In the genomic region with DNA sequence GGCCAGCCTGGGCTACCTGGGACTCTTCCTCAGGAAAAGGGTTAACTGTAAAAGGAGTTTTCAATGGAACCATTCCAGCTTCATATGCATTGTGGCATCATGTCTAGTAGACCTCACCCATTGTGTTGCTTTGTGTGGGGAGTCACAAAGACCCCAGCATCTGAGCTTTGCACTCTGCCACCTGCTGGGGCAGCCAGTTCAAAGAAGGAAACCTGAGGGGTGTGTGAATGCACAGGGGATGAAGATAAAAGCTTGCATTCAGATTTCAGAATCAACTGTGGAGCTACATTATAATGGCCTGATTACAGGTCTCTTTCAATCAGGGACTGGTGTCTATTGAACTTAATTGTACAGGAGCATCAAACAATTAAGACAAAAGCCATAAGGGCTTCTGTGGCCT, we compare ENCODE assay signal across 23 mouse cellular contexts.
"Had no signal": no experiment of that assay in that cellular context is flagged by ENCODE, and none has a peak within 500 bp of the region (broad histone marks: within the 10 kb centered on the region; RNA-seq: fewer than 3 reads in every experiment).

No protein-coding gene starts in this region.

- H3K4me2 ChIP-seq: heart, embryonic 11.5 days; heart, embryonic 13.5 days; heart, embryonic 15.5 days; hindbrain, embryonic 13.5 days; hindbrain, embryonic 15.5 days; limb, embryonic 13.5 days; limb, embryonic 15.5 days had no signal

- H3K27me3 ChIP-seq: hindbrain, embryonic 13.5 days; hindbrain, embryonic 15.5 days; limb, embryonic 13.5 days; limb, embryonic 15.5 days had no signal

- ATAC-seq: hindbrain, postnatal 0 days; intestine, embryonic 16.5 days had no signal

- H3K4me1 ChIP-seq: hindbrain, embryonic 15.5 days had no signal

- H3K27ac ChIP-seq: heart, adult 2 months; heart, embryonic 13.5 days; heart, embryonic 15.5 days; hindbrain, embryonic 13.5 days; hindbrain, embryonic 15.5 days; hindbrain, postnatal 0 days; layer of hippocampus, adult 2 months; limb, embryonic 13.5 days; limb, embryonic 15.5 days had no signal

- DNase-seq: gastrocnemius, postnatal 14 days; gastrocnemius, postnatal 36 days; heart, adult 11 months; heart, adult 2 months; heart, postnatal 14 days; heart, postnatal 36 days; kidney, adult 11 months; kidney, adult 2 months; kidney, postnatal 10 days; kidney, postnatal 25 days; kidney, postnatal 4 days; layer of hippocampus, postnatal 36 days; left cerebral cortex, postnatal 4 days had no signal

- H3K9ac ChIP-seq: heart, embryonic 13.5 days; heart, embryonic 15.5 days; hindbrain, embryonic 13.5 days; hindbrain, embryonic 15.5 days; limb, embryonic 13.5 days; limb, embryonic 15.5 days had no signal

- H3K36me3 ChIP-seq: heart, embryonic 13.5 days; heart, embryonic 15.5 days; hindbrain, embryonic 13.5 days; hindbrain, embryonic 15.5 days; limb, embryonic 13.5 days; limb, embryonic 15.5 days had no signal

- H3K9me3 ChIP-seq: heart, embryonic 13.5 days; heart, embryonic 15.5 days; hindbrain, embryonic 13.5 days; hindbrain, embryonic 15.5 days; limb, embryonic 13.5 days; limb, embryonic 15.5 days had no signal

- H3K4me3 ChIP-seq: heart, adult 2 months; heart, embryonic 13.5 days; heart, embryonic 15.5 days; hindbrain, embryonic 13.5 days; hindbrain, embryonic 15.5 days; layer of hippocampus, adult 2 months; limb, embryonic 13.5 days; limb, embryonic 15.5 days had no signal
